23 mouse cellular contexts compared by ENCODE assay signal in the genomic region with DNA sequence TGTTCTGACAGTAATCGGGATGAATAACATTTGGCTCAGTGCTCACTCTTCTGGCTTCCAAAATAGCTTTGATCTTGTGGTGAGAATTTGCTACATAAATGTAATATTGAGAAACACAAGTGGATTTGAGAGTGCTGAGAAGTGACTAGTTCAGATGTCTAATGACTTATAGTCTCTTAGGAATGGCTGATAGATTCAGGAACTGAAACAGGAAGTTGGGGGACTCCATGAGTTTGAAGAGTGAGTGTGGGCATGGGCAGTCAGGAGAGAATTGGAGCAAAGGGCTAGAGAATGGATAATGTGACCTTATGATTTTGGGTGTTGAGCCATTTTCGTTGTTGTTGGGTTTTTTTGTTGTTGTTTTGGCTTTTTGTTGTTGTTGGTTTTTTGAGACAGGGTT.
DNase-seq lines count a peak whose midpoint lies in the region; ATAC-seq and TF ChIP-seq lines count a peak whose summit lies in the region.
"Had no signal": no experiment of that assay in that cellular context is flagged by ENCODE, and none has a peak within 500 bp of the region (broad histone marks: within the 10 kb centered on the region; RNA-seq: fewer than 3 reads in every experiment).

No protein-coding gene starts in this region.

- H3K4me3 ChIP-seq in heart, embryonic 11.5 days (ENCODE audit: low read depth, low read length): no peak overlapping the region
- H3K4me3 ChIP-seq in embryonic fibroblast, embryonic 13.5 days (ENCODE audit: insufficient read depth, low read length): no peak overlapping the region
- H3K4me3 ChIP-seq in midbrain, embryonic 10.5 days: no peak overlapping the region
- H3K4me3 ChIP-seq: gastrocnemius, adult 2 months; heart, adult 2 months; heart, embryonic 10.5 days; hindbrain, embryonic 12.5 days; hindbrain, embryonic 15.5 days had no signal

- H3K4me1 ChIP-seq in heart, embryonic 11.5 days (ENCODE audit: control insufficient read depth, insufficient read depth, low read length): no peaks in the 10 kb centered on the region
- peaks cover 9% of the 10 kb centered on the region; the same call in 1 of the 2 replicates for H3K4me1 ChIP-seq in embryonic fibroblast, embryonic 13.5 days (ENCODE audit: control insufficient read depth, insufficient read depth, low read length)
- no peaks in the 10 kb centered on the region for H3K4me1 ChIP-seq in midbrain, embryonic 10.5 days
- H3K4me1 ChIP-seq: heart, embryonic 10.5 days; hindbrain, embryonic 12.5 days; hindbrain, embryonic 15.5 days had no signal

- H3K4me2 ChIP-seq in heart, embryonic 11.5 days: no peak overlapping the region
- H3K4me2 ChIP-seq: hindbrain, embryonic 12.5 days; hindbrain, embryonic 15.5 days had no signal

- TF ChIP-seq CTCF in embryonic fibroblast, embryonic 13.5 days (IDR thresholded peaks at IDR 0.05; ENCODE audit: borderline replicate concordance, insufficient read depth, low read length): no peak

- DNase-seq in heart, adult 11 months: peak; percentile 58
- DNase-seq in 3T3-L1 (ENCODE audit: low read depth, low spot score): peak; percentile 48
- peak; percentile 69 for DNase-seq in Muller cell, postnatal 12 days (ENCODE audit: inconsistent ontology term)
- no peak for DNase-seq in thymus, postnatal 25 days
- DNase-seq in midbrain, embryonic 10.5 days (ENCODE audit: low spot score): no peak
- DNase-seq in layer of hippocampus, adult 9-11 months: no peak
- DNase-seq: adrenal gland, postnatal 14 days; cerebellum, adult 11-12 months; cerebellum, adult 8-10 months; cerebellum, postnatal 10 days; cerebellum, postnatal 36 days; forebrain, postnatal 0 days; gastrocnemius, adult 2 months; gastrocnemius, postnatal 14 days; heart, adult 2 months had no signal

- H3K27ac ChIP-seq in heart, embryonic 11.5 days (ENCODE audit: low read depth, low read length): no peak overlapping the region
- peak overlapping the region; percentile 57; the same call in 1 of the 2 replicates for H3K27ac ChIP-seq in embryonic fibroblast, embryonic 13.5 days (ENCODE audit: insufficient read depth, low read length)
- H3K27ac ChIP-seq in midbrain, embryonic 10.5 days (replicated peaks): no peak overlapping the region
- H3K27ac ChIP-seq: gastrocnemius, adult 2 months; heart, adult 2 months; heart, embryonic 10.5 days; hindbrain, embryonic 12.5 days; hindbrain, embryonic 15.5 days had no signal

- no peak for TF ChIP-seq POLR2A in embryonic fibroblast, embryonic 13.5 days (IDR thresholded peaks at IDR 0.05; ENCODE audit: low read depth, low read length)

- no peaks in the 10 kb centered on the region for H3K36me3 ChIP-seq in heart, embryonic 11.5 days (ENCODE audit: control insufficient read depth, insufficient read depth, low read length)
- H3K36me3 ChIP-seq in midbrain, embryonic 10.5 days: no peaks in the 10 kb centered on the region
- H3K36me3 ChIP-seq: heart, embryonic 10.5 days; hindbrain, embryonic 12.5 days; hindbrain, embryonic 15.5 days had no signal

- no peaks in the 10 kb centered on the region for H3K9me3 ChIP-seq in heart, embryonic 11.5 days (replicated peaks; ENCODE audit: control insufficient read depth, low read length)
- H3K9me3 ChIP-seq in midbrain, embryonic 10.5 days (replicated peaks): no peaks in the 10 kb centered on the region
- H3K9me3 ChIP-seq: heart, embryonic 10.5 days; hindbrain, embryonic 12.5 days; hindbrain, embryonic 15.5 days had no signal

- ATAC-seq in heart, embryonic 11.5 days (replicated peaks; ENCODE audit: insufficient number of reproducible peaks, low FRiP score, low TSS enrichment): no peak
- ATAC-seq: CD4-positive, CD25-positive, alpha-beta regulatory T cell, adult 4 months; forebrain, embryonic 14.5 days; forebrain, postnatal 0 days; Patski had no signal

- H3K27me3 ChIP-seq in heart, embryonic 11.5 days (ENCODE audit: control insufficient read depth, insufficient read depth, low read length): no peaks in the 10 kb centered on the region
- no peaks in the 10 kb centered on the region for H3K27me3 ChIP-seq in midbrain, embryonic 10.5 days (ENCODE audit: low read depth, poor library complexity, severe bottlenecking)
- H3K27me3 ChIP-seq: hindbrain, embryonic 12.5 days; hindbrain, embryonic 15.5 days; Patski had no signal

- 89% methylated on average over 2 of the region's 2 CpGs for WGBS in heart, embryonic 11.5 days (ENCODE audit: insufficient replicate concordance)
- WGBS in midbrain, embryonic 10.5 days: 94% methylated on average over 2 of the region's 2 CpGs

- H3K9ac ChIP-seq in heart, embryonic 11.5 days (ENCODE audit: low read depth, low read length): no peak overlapping the region
- H3K9ac ChIP-seq: forebrain, postnatal 0 days; hindbrain, embryonic 12.5 days; hindbrain, embryonic 15.5 days had no signal

Comparison
In these comparisons a context has a peak if more than half of its experiments do, and no peak if none do; other contexts are left out.
1. DNase-seq: peak in heart, adult 11 months (single experiment), 3T3-L1 (single experiment) and Muller cell, postnatal 12 days (single experiment); none in thymus, postnatal 25 days (single experiment), midbrain, embryonic 10.5 days (single experiment) and layer of hippocampus, adult 9-11 months (single experiment).